Mouse (Mus musculus): ENCODE data around the gene Erc2. TPM values are rescaled to one million over a fixed set of nuclear protein-coding genes. Genes with fewer than 3 reads are reported as not detected.

Erc2 gene
- polyA plus RNA-seq, 1 experiment: not detected

- Histone ChIP-seq H3K27ac (replicated peaks; ENCODE audit: low read depth, low read length) (no peak overlapping the region), H3K4me1 (ENCODE audit: control insufficient read depth, insufficient read depth, insufficient read length, low read length) (no peaks in the 10 kb centered on the region), H3K4me3 (ENCODE audit: insufficient read depth, low read depth, low read length) (no peak overlapping the region)
These were observed 816.9 kb downstream of the Erc2 start for GRCm38 (mm10) chr14:28439171-28439570.

- Histone ChIP-seq H3K27ac (replicated peaks; ENCODE audit: low read depth, low read length) (no peak overlapping the region), H3K4me1 (ENCODE audit: control insufficient read depth, insufficient read depth, insufficient read length, low read length) (no peaks in the 10 kb centered on the region), H3K4me3 (ENCODE audit: insufficient read depth, low read depth, low read length) (no peak overlapping the region)
These were observed 819.2 kb downstream of the Erc2 start for GRCm38 (mm10) chr14:28441240-28441967.

- Histone ChIP-seq H3K27ac (replicated peaks; ENCODE audit: low read depth, low read length) (no peak overlapping the region), H3K4me3 (ENCODE audit: insufficient read depth, low read depth, low read length) (no peak overlapping the region), H3K4me1 (ENCODE audit: control insufficient read depth, insufficient read depth, insufficient read length, low read length) (no peaks in the 10 kb centered on the region)
These were observed 821.2 kb downstream of the Erc2 start for GRCm38 (mm10) chr14:28443254-28443944.

- no peak overlapping the region for H3K27ac ChIP-seq (replicated peaks; ENCODE audit: low read depth, low read length)
- H3K4me1 ChIP-seq (ENCODE audit: control insufficient read depth, insufficient read depth, insufficient read length, low read length): no peaks in the 10 kb centered on the region
- no peak overlapping the region for H3K4me3 ChIP-seq (ENCODE audit: insufficient read depth, low read depth, low read length)
These were observed 823.5 kb downstream of the Erc2 start for GRCm38 (mm10) chr14:28445737-28446136.

GRCm38 (mm10) chr14:28451771-28452170, 829.5 kb downstream of the Erc2 start:
- Histone ChIP-seq H3K27ac (replicated peaks; ENCODE audit: low read depth, low read length) (no peak overlapping the region), H3K4me3 (ENCODE audit: insufficient read depth, low read depth, low read length) (no peak overlapping the region), H3K4me1 (ENCODE audit: control insufficient read depth, insufficient read depth, insufficient read length, low read length) (no peaks in the 10 kb centered on the region)

GRCm38 (mm10) chr14:28456372-28457076, 834.3 kb downstream of the Erc2 start:
- H3K27ac ChIP-seq (replicated peaks; ENCODE audit: low read depth, low read length): peak overlapping the region; percentile 55; the same call in 1 of the 2 replicates
- H3K4me3 ChIP-seq (ENCODE audit: insufficient read depth, low read depth, low read length): no peak overlapping the region
- no peaks in the 10 kb centered on the region for H3K4me1 ChIP-seq (ENCODE audit: control insufficient read depth, insufficient read depth, insufficient read length, low read length)

GRCm38 (mm10) chr14:28457428-28457827, 835.2 kb downstream of the Erc2 start:
- Histone ChIP-seq H3K4me3 (ENCODE audit: insufficient read depth, low read depth, low read length) (no peak overlapping the region), H3K4me1 (ENCODE audit: control insufficient read depth, insufficient read depth, insufficient read length, low read length) (no peaks in the 10 kb centered on the region), H3K27ac (replicated peaks; ENCODE audit: low read depth, low read length) (no peak overlapping the region)

GRCm38 (mm10) chr14:28467956-28468355, 845.7 kb downstream of the Erc2 start:
- Histone ChIP-seq H3K27ac (replicated peaks; ENCODE audit: low read depth, low read length) (no peak overlapping the region), H3K4me3 (ENCODE audit: insufficient read depth, low read depth, low read length) (no peak overlapping the region), H3K4me1 (ENCODE audit: control insufficient read depth, insufficient read depth, insufficient read length, low read length) (no peaks in the 10 kb centered on the region)

- H3K4me3 ChIP-seq (ENCODE audit: insufficient read depth, low read depth, low read length): no peak overlapping the region
- no peak overlapping the region for H3K27ac ChIP-seq (replicated peaks; ENCODE audit: low read depth, low read length)
- H3K4me1 ChIP-seq (ENCODE audit: control insufficient read depth, insufficient read depth, insufficient read length, low read length): no peaks in the 10 kb centered on the region
These were observed 847.5 kb downstream of the Erc2 start for GRCm38 (mm10) chr14:28469696-28470095.

- no peaks in the 10 kb centered on the region for H3K4me1 ChIP-seq (ENCODE audit: control insufficient read depth, insufficient read depth, insufficient read length, low read length)
- H3K4me3 ChIP-seq (ENCODE audit: insufficient read depth, low read depth, low read length): no peak overlapping the region
- H3K27ac ChIP-seq (replicated peaks; ENCODE audit: low read depth, low read length): no peak overlapping the region
These were observed 848.0 kb downstream of the Erc2 start for GRCm38 (mm10) chr14:28470212-28470611.

- no peak overlapping the region for H3K27ac ChIP-seq (replicated peaks; ENCODE audit: low read depth, low read length)
- H3K4me3 ChIP-seq (ENCODE audit: insufficient read depth, low read depth, low read length): no peak overlapping the region
- no peaks in the 10 kb centered on the region for H3K4me1 ChIP-seq (ENCODE audit: control insufficient read depth, insufficient read depth, insufficient read length, low read length)
These were observed 852.8 kb downstream of the Erc2 start for GRCm38 (mm10) chr14:28475012-28475411.

- Histone ChIP-seq H3K4me1 (ENCODE audit: control insufficient read depth, insufficient read depth, insufficient read length, low read length) (no peaks in the 10 kb centered on the region), H3K27ac (replicated peaks; ENCODE audit: low read depth, low read length) (no peak overlapping the region), H3K4me3 (ENCODE audit: insufficient read depth, low read depth, low read length) (no peak overlapping the region)
These were observed 853.2 kb downstream of the Erc2 start for GRCm38 (mm10) chr14:28475421-28475820.

GRCm38 (mm10) chr14:28476746-28477145, 854.5 kb downstream of the Erc2 start:
- Histone ChIP-seq H3K4me3 (ENCODE audit: insufficient read depth, low read depth, low read length) (no peak overlapping the region), H3K4me1 (ENCODE audit: control insufficient read depth, insufficient read depth, insufficient read length, low read length) (no peaks in the 10 kb centered on the region), H3K27ac (replicated peaks; ENCODE audit: low read depth, low read length) (no peak overlapping the region)

- H3K4me1 ChIP-seq (ENCODE audit: control insufficient read depth, insufficient read depth, insufficient read length, low read length): no peaks in the 10 kb centered on the region
- H3K27ac ChIP-seq (replicated peaks; ENCODE audit: low read depth, low read length): no peak overlapping the region
- no peak overlapping the region for H3K4me3 ChIP-seq (ENCODE audit: insufficient read depth, low read depth, low read length)
These were observed 858.6 kb downstream of the Erc2 start for GRCm38 (mm10) chr14:28480866-28481265.

GRCm38 (mm10) chr14:28493806-28494205, 871.6 kb downstream of the Erc2 start:
- no peak overlapping the region for H3K4me3 ChIP-seq (ENCODE audit: insufficient read depth, low read depth, low read length)
- no peaks in the 10 kb centered on the region for H3K4me1 ChIP-seq (ENCODE audit: control insufficient read depth, insufficient read depth, insufficient read length, low read length)
- no peak overlapping the region for H3K27ac ChIP-seq (replicated peaks; ENCODE audit: low read depth, low read length)
